Mouse (Mus musculus) NIH3T3 (cell line): ENCODE results near the gene Prpf31.
"Not testable (repeated sequence)": the region's sequence is repeated elsewhere in the genome, so short reads cannot be mapped to it uniquely, and the experiment has no call there.

ENCODE experiments used
- DNase-seq: peaks from one replicate; pipeline ENCODE4 v3.0.0-alpha.2; 2012; ENCODE audit warnings: low read depth

Gene Prpf31

GRCm38 (mm10) chr7:3629543-3630477, at the start of gene Prpf31, which contains the start of gene Tfpt:
TSS of gene Prpf31 (plus strand) at chr7:3629985.
TSS of gene Tfpt (minus strand) at chr7:3629929.
- DNase-seq: peak; percentile 95

DNA sequence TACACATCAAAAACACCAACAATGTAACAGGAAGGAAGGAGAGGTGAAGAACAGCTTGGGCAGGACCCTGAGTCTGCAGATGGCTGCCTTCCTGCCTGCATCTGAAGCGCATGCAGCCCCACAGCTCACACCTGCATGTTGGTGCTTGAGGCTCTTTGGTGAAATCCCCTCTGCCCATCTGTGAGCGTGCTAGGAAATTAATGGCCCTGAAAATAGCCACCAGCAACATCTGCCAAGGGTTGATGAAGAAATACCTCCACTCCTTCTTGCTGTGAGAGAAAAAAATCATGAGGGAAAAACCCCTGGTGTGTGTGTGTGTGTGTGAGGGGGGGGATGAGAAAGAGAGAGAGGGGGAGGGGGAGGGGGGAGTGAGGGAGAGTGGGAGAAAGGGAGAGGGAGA, 49.8 kb upstream of the Prpf31 start:
- no peak for DNase-seq

GRCm38 (mm10) chr7:3585763-3586162, 44.0 kb upstream of the Prpf31 start:
- no peak for DNase-seq

GRCm38 (mm10) chr7:3586255-3586654, 43.5 kb upstream of the Prpf31 start:
- DNase-seq: no peak

- no peak for DNase-seq
Observed at GRCm38 (mm10) chr7:3587292-3587691, 42.5 kb upstream of the Prpf31 start.

DNA sequence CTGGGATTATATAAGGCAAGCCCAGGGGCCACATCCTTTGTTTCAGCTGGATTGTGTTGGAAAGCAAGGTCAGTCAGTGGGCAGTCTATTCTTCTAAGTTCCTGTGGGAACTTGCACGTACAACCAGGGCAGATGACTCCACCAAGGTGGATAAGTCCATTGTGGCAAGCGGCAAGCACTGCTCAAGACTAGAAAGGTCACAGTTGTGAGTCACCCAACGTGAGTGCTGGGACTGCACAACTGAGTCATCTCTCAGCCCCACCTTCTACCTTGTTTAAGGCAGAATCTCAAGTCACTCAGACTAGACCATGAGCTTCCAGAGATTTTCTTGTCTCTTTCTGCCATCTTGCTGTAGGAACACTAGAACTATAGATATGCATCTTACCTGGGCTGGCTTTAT, 39.2 kb upstream of the Prpf31 start:
- DNase-seq: no peak

DNA sequence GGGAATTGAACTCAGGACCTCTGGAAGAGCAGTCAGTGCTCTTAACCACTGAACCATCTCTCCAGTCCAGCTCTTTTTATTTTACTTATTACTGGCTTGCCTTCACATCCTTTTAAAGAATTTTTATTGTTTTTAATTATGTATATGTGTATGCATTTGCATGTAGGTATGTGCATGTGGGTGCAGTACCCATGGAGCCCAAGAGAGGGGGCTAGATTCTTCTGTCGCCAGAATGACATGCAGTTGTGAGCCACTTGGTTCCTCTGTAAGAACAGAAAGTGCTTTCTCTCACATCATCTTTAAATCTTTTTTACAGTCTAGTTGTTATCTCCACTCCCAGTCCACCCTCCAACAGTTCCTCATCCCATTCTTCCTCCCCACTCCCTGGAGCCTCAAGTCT, 38.3 kb upstream of the Prpf31 start:
- no peak for DNase-seq

DNA sequence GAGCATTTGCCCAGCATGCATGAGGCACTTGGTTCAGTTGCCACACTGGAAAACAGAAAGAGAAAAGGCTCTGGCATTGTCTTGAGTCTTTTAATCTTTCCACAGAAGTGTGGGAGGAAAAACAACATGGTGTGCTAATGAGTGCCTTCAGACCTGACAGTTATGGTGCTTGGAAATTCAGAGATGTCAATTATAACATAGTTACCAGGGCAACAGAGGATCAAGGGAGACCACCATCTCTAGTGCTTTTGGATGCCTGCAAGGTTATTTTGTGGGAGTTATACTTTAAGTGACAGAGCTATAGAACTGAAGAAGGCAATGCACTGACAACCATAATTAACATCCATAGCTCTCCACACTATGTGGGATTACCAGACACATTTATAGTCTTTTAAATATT, 35.9 kb upstream of the Prpf31 start:
- DNase-seq: no peak

DNA sequence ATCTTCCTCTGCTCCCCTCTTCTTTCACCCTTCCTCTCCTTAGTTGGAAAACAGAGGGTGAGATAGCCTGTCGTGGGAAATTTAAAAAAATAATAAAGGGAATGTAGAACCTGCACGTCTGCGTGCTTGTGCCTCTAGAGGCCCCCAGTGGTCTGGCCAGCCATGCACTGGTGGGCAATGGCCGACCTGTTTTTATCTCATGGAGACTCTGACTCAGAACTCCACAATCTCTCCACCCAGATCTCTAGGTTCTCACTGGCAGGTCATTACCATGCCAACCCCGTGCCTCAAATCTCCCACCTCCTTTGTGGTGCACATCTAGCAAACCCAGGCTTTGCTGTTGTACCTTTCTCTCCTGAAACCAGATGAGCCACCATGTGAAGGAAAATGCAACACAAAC, 35.1 kb upstream of the Prpf31 start:
- no peak for DNase-seq

GRCm38 (mm10) chr7:3595146-3595545, 34.6 kb upstream of the Prpf31 start:
- DNase-seq: no peak

DNA sequence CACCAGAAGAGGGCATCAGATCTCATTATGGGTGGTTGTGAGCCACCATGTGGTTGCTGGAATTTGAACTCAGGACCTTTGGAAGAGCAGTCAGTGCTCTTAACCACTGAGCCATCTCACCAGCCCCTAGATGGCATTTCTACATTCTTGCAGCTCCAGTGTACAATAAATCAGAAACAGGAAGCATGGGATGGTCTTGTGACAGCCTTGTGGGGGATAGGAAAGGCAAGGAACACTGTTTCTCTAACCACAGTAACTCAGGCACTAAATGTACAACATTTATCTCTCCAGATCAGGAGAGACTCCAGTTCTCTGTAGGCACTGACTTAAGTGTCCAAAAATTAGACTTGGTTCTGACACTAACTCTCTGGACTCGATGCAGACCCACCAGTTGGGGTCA, 32.0 kb upstream of the Prpf31 start:
- not testable (repeated sequence) for DNase-seq

- peak; percentile 94 for DNase-seq
Observed at GRCm38 (mm10) chr7:3601119-3601518, 28.7 kb upstream of the Prpf31 start.

DNA sequence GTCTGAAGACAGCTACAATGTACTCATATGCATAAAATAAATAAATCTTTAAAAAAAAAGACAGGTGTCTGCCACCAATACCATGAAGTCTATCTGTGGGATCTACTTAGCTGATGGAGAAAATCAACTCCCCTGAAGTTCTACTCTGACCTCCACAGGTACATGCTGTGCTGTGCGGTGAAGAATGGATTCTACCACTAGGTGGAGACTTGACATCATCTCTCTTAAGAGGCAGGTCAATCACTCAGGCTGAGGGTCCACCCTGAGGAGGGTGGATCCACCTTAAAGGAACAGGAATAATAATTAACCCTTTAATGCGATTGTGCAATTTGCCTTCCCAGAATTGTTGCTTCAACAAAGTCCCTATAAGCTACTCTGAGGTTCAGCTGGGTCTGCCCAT, 23.0 kb upstream of the Prpf31 start:
- DNase-seq: peak; percentile 60

GRCm38 (mm10) chr7:3607391-3607790, 22.4 kb upstream of the Prpf31 start:
- peak; percentile 16 for DNase-seq

GRCm38 (mm10) chr7:3608668-3609067, 21.1 kb upstream of the Prpf31 start:
- no peak for DNase-seq

DNA sequence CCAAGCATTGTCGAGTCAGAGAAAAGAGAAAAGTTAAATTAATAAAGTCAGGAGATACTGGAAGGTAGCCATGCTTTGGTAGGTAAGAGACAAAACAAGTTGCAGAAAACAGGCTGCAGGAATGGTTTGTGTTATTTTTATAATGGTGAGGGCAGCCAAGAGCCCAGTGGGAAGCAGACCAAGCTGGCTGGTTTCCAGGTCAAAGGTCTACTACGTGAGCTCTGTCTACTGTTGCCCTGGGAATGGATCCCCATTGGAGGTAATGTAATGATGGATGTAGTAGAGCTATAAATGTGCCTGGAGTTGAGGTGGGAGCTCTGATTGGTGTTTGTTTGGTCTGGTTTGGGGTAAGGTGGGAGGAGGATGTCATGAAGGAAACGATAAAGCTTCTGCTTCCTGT, 20.7 kb upstream of the Prpf31 start:
- DNase-seq: peak; percentile 57

DNA sequence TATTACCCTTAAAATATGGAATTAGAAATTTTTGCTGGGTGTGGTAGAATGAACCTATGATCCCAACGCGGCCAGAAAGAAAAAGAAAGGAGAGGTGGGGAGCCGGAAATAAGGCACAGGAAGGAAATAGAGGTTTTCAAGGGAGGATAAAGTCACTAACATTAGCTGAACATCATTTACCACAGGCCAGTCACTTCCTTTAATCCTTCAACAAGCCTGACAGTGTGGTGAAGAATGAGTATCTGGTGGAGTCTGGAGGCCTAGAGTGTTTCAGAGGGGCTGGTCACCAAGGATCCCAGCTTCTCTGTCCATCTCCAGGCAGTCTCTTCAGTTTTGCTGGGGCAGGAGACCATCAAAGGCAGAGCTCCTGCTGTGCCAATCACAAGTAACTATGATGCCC, 19.3 kb upstream of the Prpf31 start:
- no peak for DNase-seq

- DNase-seq: no peak
Observed at GRCm38 (mm10) chr7:3611006-3611405, 18.8 kb upstream of the Prpf31 start.

GRCm38 (mm10) chr7:3614021-3614420, 15.8 kb upstream of the Prpf31 start:
- DNase-seq: no peak

- DNase-seq: no peak
Observed at GRCm38 (mm10) chr7:3616057-3616388, 13.8 kb upstream of the Prpf31 start, which contains the start of gene Oscar. TSS of gene Oscar (minus strand) at chr7:3616157.

DNA sequence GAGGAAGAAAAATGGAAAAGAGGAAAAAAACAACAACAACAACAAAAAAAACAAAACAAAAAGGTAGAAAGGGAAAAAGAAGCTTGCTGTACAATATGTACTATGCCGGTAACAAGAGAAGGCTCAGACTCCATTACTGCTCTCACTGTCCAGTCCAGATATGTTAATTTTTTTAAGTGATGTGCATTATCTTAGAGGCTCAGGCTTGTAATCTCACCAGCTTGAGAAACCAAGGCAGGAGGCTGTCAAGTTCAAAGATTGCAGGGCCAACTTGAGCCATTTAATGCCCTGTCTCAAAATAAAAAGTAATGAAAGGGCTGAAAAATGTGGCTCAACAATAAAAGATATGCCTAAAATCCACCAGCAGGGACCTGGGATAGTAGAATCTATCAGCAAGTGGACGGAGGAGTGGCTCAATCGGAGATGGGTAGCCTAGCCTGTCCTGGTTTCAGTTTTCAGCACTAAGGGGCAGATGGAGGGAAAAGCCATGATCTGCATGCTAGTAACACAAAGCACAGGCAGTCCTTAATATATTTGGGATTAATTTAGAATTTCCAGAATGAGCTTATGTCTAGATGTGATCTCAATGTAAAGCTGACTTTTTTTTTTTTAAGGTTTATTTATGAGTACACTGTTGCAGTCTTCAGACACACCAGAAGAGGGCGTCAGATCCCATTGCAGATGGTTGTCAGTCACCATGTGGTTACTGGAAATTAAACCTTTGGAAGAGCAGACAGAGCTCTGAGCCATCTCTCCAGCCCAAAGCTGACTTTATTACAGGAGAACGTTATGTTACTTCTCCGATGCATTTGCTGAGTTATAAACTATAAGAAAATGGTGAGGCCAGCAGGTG, 13.2 kb upstream of the Prpf31 start:
- DNase-seq: no peak

DNA sequence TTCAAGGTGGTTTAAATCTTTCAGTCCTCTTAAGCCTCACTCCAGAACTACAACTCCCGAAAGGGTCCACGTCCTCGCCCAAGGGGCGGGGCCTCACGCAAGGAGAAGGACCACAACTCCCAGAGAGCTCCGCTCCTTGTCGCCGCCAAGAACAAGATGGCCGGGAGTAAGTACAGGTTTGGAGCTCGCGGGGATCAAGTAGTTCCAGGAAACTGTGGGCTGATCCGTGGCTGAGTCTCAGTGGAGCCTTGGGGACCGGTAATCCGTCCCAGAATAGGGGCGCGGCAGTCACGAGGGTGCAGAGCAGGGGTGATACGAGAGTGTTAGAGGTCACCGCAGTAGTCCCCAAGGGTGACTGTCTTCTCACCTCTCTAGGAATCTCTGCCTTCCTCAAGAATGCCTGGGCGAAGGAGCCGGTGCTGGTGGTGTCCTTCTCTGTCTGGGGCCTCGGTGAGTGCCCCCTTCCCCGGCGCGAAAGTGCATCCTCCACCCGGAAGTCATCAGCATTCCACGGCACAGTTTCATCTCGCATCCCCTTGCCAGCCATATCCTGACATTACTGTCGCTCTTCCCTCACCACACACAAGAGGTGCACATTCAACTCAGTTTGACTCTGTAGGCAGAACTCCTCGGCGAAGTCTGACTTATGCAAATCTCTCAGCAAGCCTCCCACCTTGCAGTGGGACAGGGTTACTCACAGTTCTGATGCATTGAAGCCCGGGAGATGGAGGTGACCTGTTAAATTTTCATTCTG, 12.4 kb upstream of the Prpf31 start, which contains the start of gene Ndufa3:
Gene Ndufa3 (plus strand): TSS at position 132 of the 754 bp plus-strand sequence.
- peak; percentile 94 for DNase-seq
